ENCODE assay signal across 11 mouse cellular contexts in genomic region chr11:43566696-43567095, GRCm38 (mm10). TPM values are rescaled to one million over a fixed set of nuclear protein-coding genes. Genes with fewer than 3 reads are reported as not detected.
DNase-seq lines count a peak whose midpoint lies in the region; ATAC-seq and TF ChIP-seq lines count a peak whose summit lies in the region.
"Had no signal": no experiment of that assay in that cellular context is flagged by ENCODE, and none has a peak within 500 bp of the region (broad histone marks: within the 10 kb centered on the region; RNA-seq: fewer than 3 reads in every experiment).

No protein-coding gene starts in this region.

- ATAC-seq in frontal cortex, adult (ENCODE audit: low TSS enrichment) = peak; percentile 89
- ATAC-seq in heart, postnatal 0 days (ENCODE audit: insufficient read depth, low read depth) = 0 out of 2 replicates have a peak, but pooled peaks have one; percentile 8
- no peak for ATAC-seq in midbrain, embryonic 11.5 days (ENCODE audit: low FRiP score)
- no peak for ATAC-seq in erythroblast, adult 5-6 weeks (replicated peaks; ENCODE audit: low FRiP score, poor library complexity, severe bottlenecking)

- peak overlapping the region; percentile 66; the same call in 1 of the 2 replicates for H3K27ac ChIP-seq in layer of hippocampus, adult 2 months
- peak overlapping the region; percentile 77 for H3K27ac ChIP-seq in heart, postnatal 0 days (ENCODE audit: low read depth)
- peak overlapping the region; percentile 11; the same call in 1 of the 2 replicates for H3K27ac ChIP-seq in midbrain, embryonic 11.5 days (ENCODE audit: low read depth, low read length)
- H3K27ac ChIP-seq: left cerebral cortex, adult 2 months had no signal

- H3K9me3 ChIP-seq in heart, postnatal 0 days (replicated peaks; ENCODE audit: control insufficient read depth, low read length) = no peaks in the 10 kb centered on the region
- H3K9me3 ChIP-seq in midbrain, embryonic 11.5 days (ENCODE audit: control insufficient read depth, low read length) = no peaks in the 10 kb centered on the region

- no peak for TF ChIP-seq EP300 in heart, postnatal 0 days (IDR thresholded peaks at IDR 0.05; ENCODE audit: low read depth)

- H3K9ac ChIP-seq in heart, postnatal 0 days (replicated peaks; ENCODE audit: low read depth, low read length) = 0 out of 2 replicates have a peak overlapping the region, but pooled peaks have one; percentile 20
- 0 out of 2 replicates have a peak overlapping the region, but pooled peaks have one; percentile 1 for H3K9ac ChIP-seq in midbrain, embryonic 11.5 days (ENCODE audit: low read length)

- no peak for TF ChIP-seq CTCF in layer of hippocampus, adult 2 months (conservative IDR thresholded peaks at IDR 0.05)
- TF ChIP-seq CTCF in heart, postnatal 0 days (IDR thresholded peaks at IDR 0.05; ENCODE audit: low read depth) = no peak

- WGBS in heart, postnatal 0 days = 27% methylated on average over 5 of the region's 5 CpGs
- WGBS in midbrain, embryonic 11.5 days = 55% methylated on average over 5 of the region's 5 CpGs

- no peak overlapping the region for H3K4me3 ChIP-seq in layer of hippocampus, adult 2 months
- H3K4me3 ChIP-seq in heart, postnatal 0 days (ENCODE audit: low read depth, low read length) = no peak overlapping the region
- no peak overlapping the region for H3K4me3 ChIP-seq in midbrain, embryonic 11.5 days (ENCODE audit: low read depth, low read length)
- H3K4me3 ChIP-seq: left cerebral cortex, adult 2 months had no signal

- H3K4me2 ChIP-seq in heart, postnatal 0 days (ENCODE audit: low read depth, low read length) = no peak overlapping the region
- H3K4me2 ChIP-seq in midbrain, embryonic 11.5 days = no peak overlapping the region

- H3K36me3 ChIP-seq in heart, postnatal 0 days (replicated peaks; ENCODE audit: control insufficient read depth, insufficient read depth, low read length) = peaks cover 5% of the 10 kb centered on the region
- no peaks in the 10 kb centered on the region for H3K36me3 ChIP-seq in midbrain, embryonic 11.5 days (ENCODE audit: control insufficient read depth, insufficient read depth, low read length)

- H3K27me3 ChIP-seq in heart, postnatal 0 days (ENCODE audit: control insufficient read depth, insufficient read depth, low read length) = no peaks in the 10 kb centered on the region
- no peaks in the 10 kb centered on the region for H3K27me3 ChIP-seq in midbrain, embryonic 11.5 days (ENCODE audit: control insufficient read depth, insufficient read depth, low read length)
- H3K27me3 ChIP-seq: CH12.LX had no signal

- H3K4me1 ChIP-seq in heart, postnatal 0 days (ENCODE audit: control insufficient read depth, insufficient read depth) = peaks cover 66% of the 10 kb centered on the region
- H3K4me1 ChIP-seq in midbrain, embryonic 11.5 days (ENCODE audit: control insufficient read depth, insufficient read depth, low read length) = peaks cover 42% of the 10 kb centered on the region

- DNase-seq in frontal cortex, postnatal 14 days (ENCODE audit: low spot score in 2 of 2) = no peak
- DNase-seq in layer of hippocampus, adult 2 months (ENCODE audit: low spot score in 2 of 2) = no peak
- DNase-seq in layer of hippocampus, postnatal 14 days (ENCODE audit: low spot score in 2 of 2) = no peak
- peak; percentile 58 for DNase-seq in heart, postnatal 0 days (ENCODE audit: low spot score)
- peak; percentile 89 for DNase-seq in midbrain, embryonic 11.5 days (ENCODE audit: low spot score, missing footprints)
- DNase-seq in thymus, postnatal 10 days (ENCODE audit: low spot score in 2 of 2) = no peak
- DNase-seq: lung, postnatal 36 days had no signal

RNA-seq across cellular contexts. Expression of gene 4933415A04Rik, which starts 20.1 kb away (rescaled TPM):
- 1 to 10 TPM; 1.9 to 2.4 TPM for total RNA-seq in layer of hippocampus, adult 2 months (2021)
- total RNA-seq in layer of hippocampus, postnatal 14 days (2021) = 1 to 10 TPM; 2.1 to 2.5 TPM
- 0.08 and 1.0 TPM in 2 replicates for total RNA-seq in heart, postnatal 0 days (2014; rRNA removed; ENCODE audit: low replicate concordance)
- 4.8 and 5.5 TPM in 2 replicates for polyA plus RNA-seq in heart, postnatal 0 days (2015; fragmentation: Nextera tagmentation; extraction: Ambion mirVana)
- polyA plus RNA-seq in midbrain, embryonic 11.5 days (2014; fragmentation: Nextera tagmentation; extraction: Ambion mirVana) = 10.1 and 11.3 TPM in 2 replicates
- total RNA-seq in erythroblast, adult 5-6 weeks (2015; ENCODE audit: low replicate concordance) = not detected in 2 replicates
- total RNA-seq in erythroblast, adult 5-6 weeks (2017; ENCODE audit: low replicate concordance) = not detected in 2 replicates
- total RNA-seq: CH12.LX had no signal

RNA-seq across cellular contexts. Expression of gene Fabp6, which starts 34.6 kb away (rescaled TPM):
- total RNA-seq in layer of hippocampus, adult 2 months (2021) = not detected
- not detected for total RNA-seq in layer of hippocampus, postnatal 14 days (2021)
- not detected in 2 replicates for total RNA-seq in heart, postnatal 0 days (2014; rRNA removed; ENCODE audit: low replicate concordance)
- polyA plus RNA-seq in heart, postnatal 0 days (2015; fragmentation: Nextera tagmentation; extraction: Ambion mirVana) = not detected in 2 replicates
- not detected in 2 replicates for polyA plus RNA-seq in midbrain, embryonic 11.5 days (2014; fragmentation: Nextera tagmentation; extraction: Ambion mirVana)
- total RNA-seq in erythroblast, adult 5-6 weeks (2015; ENCODE audit: low replicate concordance) = not detected in 2 replicates
- not detected in 2 replicates for total RNA-seq in erythroblast, adult 5-6 weeks (2017; ENCODE audit: low replicate concordance)
- total RNA-seq: CH12.LX; left cerebral cortex, adult 2 months had no signal

RNA-seq across cellular contexts. Expression of gene Ccnjl, which starts 38.1 kb away (rescaled TPM):
- total RNA-seq in layer of hippocampus, adult 2 months (2021) = 10 to 100 TPM; 10.8 to 15.5 TPM
- 1 to 10 TPM; 7.8 to 9.9 TPM for total RNA-seq in layer of hippocampus, postnatal 14 days (2021)
- 8.9 and 10.8 TPM in 2 replicates for total RNA-seq in heart, postnatal 0 days (2014; rRNA removed; ENCODE audit: low replicate concordance)
- 10.1 and 11.7 TPM in 2 replicates for polyA plus RNA-seq in heart, postnatal 0 days (2015; fragmentation: Nextera tagmentation; extraction: Ambion mirVana)
- polyA plus RNA-seq in midbrain, embryonic 11.5 days (2014; fragmentation: Nextera tagmentation; extraction: Ambion mirVana) = 35.7 and 40.2 TPM in 2 replicates
- total RNA-seq in erythroblast, adult 5-6 weeks (2015; ENCODE audit: low replicate concordance) = not detected in 2 replicates
- 0.98 TPM in 1 of 2 replicates, not detected in the other for total RNA-seq in erythroblast, adult 5-6 weeks (2017; ENCODE audit: low replicate concordance)
- total RNA-seq: CH12.LX had no signal

Comparison
In these comparisons a context has a peak if more than half of its experiments do, and no peak if none do; other contexts are left out.
1. ATAC-seq: peak in frontal cortex, adult (single experiment) and heart, postnatal 0 days (single experiment); none in midbrain, embryonic 11.5 days (single experiment) and erythroblast, adult 5-6 weeks (single experiment).
2. DNase-seq: peak in heart, postnatal 0 days (single experiment) and midbrain, embryonic 11.5 days (single experiment); none in frontal cortex, postnatal 14 days (0 of 2), layer of hippocampus, adult 2 months (0 of 2), layer of hippocampus, postnatal 14 days (0 of 2) and thymus, postnatal 10 days (0 of 2).
3. H3K27ac ChIP-seq: peak in every context shown above with its lines; median percentile 77 in heart, postnatal 0 days; 66 in layer of hippocampus, adult 2 months; 11 in midbrain, embryonic 11.5 days.